ENCODE assay signal across 9 mouse cellular contexts in genomic region chr8:106619549-106620245, GRCm38 (mm10). TPM values are rescaled to one million over a fixed set of nuclear protein-coding genes. Genes with fewer than 3 reads are reported as not detected.
A peak's percentile ranks its signal among the peaks of the same experiment; 100 is the strongest.
DNase-seq lines count a peak whose midpoint lies in the region; ATAC-seq and TF ChIP-seq lines count a peak whose summit lies in the region.
"Had no signal": no experiment of that assay in that cellular context is flagged by ENCODE, and none has a peak within 500 bp of the region (broad histone marks: within the 10 kb centered on the region; RNA-seq: fewer than 3 reads in every experiment).

No protein-coding gene starts in this region.

- no peak overlapping the region for H3K4me2 ChIP-seq in forebrain, embryonic 11.5 days (ENCODE audit: low read depth, low read length, severe bottlenecking)
- no peak overlapping the region for H3K4me2 ChIP-seq in forebrain, postnatal 0 days (ENCODE audit: low read depth)
- no peak overlapping the region for H3K4me2 ChIP-seq in kidney, embryonic 16.5 days (replicated peaks; ENCODE audit: low read depth, low read length)

- no peaks in the 10 kb centered on the region for H3K36me3 ChIP-seq in forebrain, embryonic 11.5 days (ENCODE audit: control insufficient read depth, insufficient read depth, low read length)
- no peaks in the 10 kb centered on the region for H3K36me3 ChIP-seq in forebrain, postnatal 0 days (ENCODE audit: insufficient read depth)
- no peaks in the 10 kb centered on the region for H3K36me3 ChIP-seq in kidney, embryonic 16.5 days (ENCODE audit: insufficient read depth, low read length)

- TF ChIP-seq CTCF in forebrain, postnatal 0 days (IDR thresholded peaks at IDR 0.05; ENCODE audit: low read depth), result no peak

- DNase-seq in forebrain, embryonic 11.5 days (ENCODE audit: low spot score), result peak; percentile 63
- no peak for DNase-seq in forebrain, postnatal 0 days
- peak; percentile 49 for DNase-seq in adipocyte (ENCODE audit: low spot score)
- peak; percentile 34 to 52 for DNase-seq in heart, adult 18-20 months
- peak; percentile 81 for DNase-seq in lung, postnatal 25 days (ENCODE audit: low spot score)
- DNase-seq in thymus, postnatal 36 days, result no peak
- DNase-seq in frontal cortex, postnatal 36 days (ENCODE audit: low spot score in 2 of 2), result no peak

- H3K9me3 ChIP-seq in forebrain, embryonic 11.5 days (ENCODE audit: control insufficient read depth, low read length), result no peaks in the 10 kb centered on the region
- no peaks in the 10 kb centered on the region for H3K9me3 ChIP-seq in forebrain, postnatal 0 days (ENCODE audit: low read length)
- no peaks in the 10 kb centered on the region for H3K9me3 ChIP-seq in kidney, embryonic 16.5 days (ENCODE audit: low read length)

- no peak for ATAC-seq in forebrain, embryonic 11.5 days (replicated peaks; ENCODE audit: low FRiP score)
- no peak; the same call in 1 of the 2 replicates for ATAC-seq in forebrain, postnatal 0 days
- peak; percentile 84 for ATAC-seq in kidney, embryonic 16.5 days (ENCODE audit: low FRiP score, low TSS enrichment)

- H3K27me3 ChIP-seq in forebrain, embryonic 11.5 days (ENCODE audit: control insufficient read depth, insufficient read depth, low read length), result no peaks in the 10 kb centered on the region
- no peaks in the 10 kb centered on the region for H3K27me3 ChIP-seq in forebrain, postnatal 0 days (ENCODE audit: insufficient read depth, low read length)
- no peaks in the 10 kb centered on the region for H3K27me3 ChIP-seq in kidney, embryonic 16.5 days (ENCODE audit: insufficient read depth, low read length)

- H3K4me3 ChIP-seq in forebrain, embryonic 11.5 days (ENCODE audit: low read depth, low read length), result no peak overlapping the region
- H3K4me3 ChIP-seq in forebrain, postnatal 0 days (ENCODE audit: low read depth, low read length), result no peak overlapping the region
- no peak overlapping the region for H3K4me3 ChIP-seq in kidney, embryonic 16.5 days (ENCODE audit: low read length)

- 64% methylated on average over 9 of the region's 9 CpGs for WGBS in forebrain, embryonic 11.5 days
- 65% methylated on average over 9 of the region's 9 CpGs for WGBS in forebrain, postnatal 0 days
- 47% methylated on average over 9 of the region's 9 CpGs for WGBS in kidney, embryonic 16.5 days

- H3K9ac ChIP-seq in forebrain, embryonic 11.5 days (ENCODE audit: low read length), result no peak overlapping the region
- H3K9ac ChIP-seq in forebrain, postnatal 0 days, result no peak overlapping the region
- H3K9ac ChIP-seq in kidney, embryonic 16.5 days (replicated peaks; ENCODE audit: low read length), result peak overlapping the region; percentile 33; the same call in 1 of the 2 replicates

- H3K4me1 ChIP-seq in forebrain, embryonic 11.5 days (replicated peaks; ENCODE audit: control insufficient read depth, insufficient read depth, low read length), result no peaks in the 10 kb centered on the region; the same call in 1 of the 2 replicates
- no peaks in the 10 kb centered on the region for H3K4me1 ChIP-seq in forebrain, postnatal 0 days (ENCODE audit: insufficient read depth)
- peaks cover 36% of the 10 kb centered on the region for H3K4me1 ChIP-seq in kidney, embryonic 16.5 days (ENCODE audit: insufficient read depth, low read length)

- H3K27ac ChIP-seq in forebrain, embryonic 11.5 days (ENCODE audit: low read depth, low read length), result peak overlapping the region; percentile 31; the same call in 1 of the 2 replicates
- no peak overlapping the region for H3K27ac ChIP-seq in forebrain, postnatal 0 days (ENCODE audit: low read depth, low read length)
- H3K27ac ChIP-seq in kidney, embryonic 16.5 days (ENCODE audit: low read length), result peak overlapping the region; percentile 64

RNA-seq across cellular contexts. Expression of gene Cdh1, which starts 16.5 kb away (rescaled TPM):
- 5.1 and 5.7 TPM in 2 replicates for polyA plus RNA-seq in forebrain, embryonic 11.5 days (2014; fragmentation: Nextera tagmentation; extraction: Ambion mirVana)
- 2.5 and 3.9 TPM in 2 replicates for total RNA-seq in forebrain, postnatal 0 days (2014; rRNA removed)
- polyA plus RNA-seq in forebrain, postnatal 0 days (2015; fragmentation: Nextera tagmentation; extraction: Ambion mirVana), result 3.3 and 3.9 TPM in 2 replicates
- total RNA-seq in heart, adult 18-20 months (2021), result 1 to 10 TPM in 1 of 2 experiments, not detected in 1; 1.4 TPM
- 104 and 108 TPM in 2 replicates for polyA plus RNA-seq in kidney, embryonic 16.5 days (2015; fragmentation: Nextera tagmentation; extraction: Ambion mirVana)
- total RNA-seq: MEL had no signal

RNA-seq across cellular contexts. Expression of gene Gm10073, which starts 46.4 kb away (rescaled TPM):
- 3.8 and 5.9 TPM in 2 replicates for polyA plus RNA-seq in forebrain, embryonic 11.5 days (2014; fragmentation: Nextera tagmentation; extraction: Ambion mirVana)
- total RNA-seq in forebrain, postnatal 0 days (2014; rRNA removed), result 41.5 and 48.4 TPM in 2 replicates
- polyA plus RNA-seq in forebrain, postnatal 0 days (2015; fragmentation: Nextera tagmentation; extraction: Ambion mirVana), result 5.1 and 7.1 TPM in 2 replicates
- 100 to 1,000 TPM; 123 to 131 TPM for total RNA-seq in heart, adult 18-20 months (2021)
- polyA plus RNA-seq in kidney, embryonic 16.5 days (2015; fragmentation: Nextera tagmentation; extraction: Ambion mirVana), result 11.3 and 21.2 TPM in 2 replicates

Comparison
In these comparisons a context has a peak if more than half of its experiments do, and no peak if none do; other contexts are left out.
1. DNase-seq: peak in forebrain, embryonic 11.5 days (single experiment), adipocyte (single experiment), heart, adult 18-20 months (2 of 2) and lung, postnatal 25 days (single experiment); none in forebrain, postnatal 0 days (single experiment), thymus, postnatal 36 days (0 of 2) and frontal cortex, postnatal 36 days (0 of 2).
2. RNA of gene Cdh1, which starts 16.5 kb away (polyA plus RNA-seq): 104 to 108 TPM in kidney, embryonic 16.5 days; 5.1 to 5.7 TPM in forebrain, embryonic 11.5 days and 3.3 to 3.9 TPM in forebrain, postnatal 0 days; every median in the first group is over 10 times any median in the second.